Mouse (Mus musculus): Measurements from ENCODE around the gene Cactin. TPM values are rescaled to one million over a fixed set of nuclear protein-coding genes. Genes with fewer than 3 reads are reported as not detected.

The Cactin gene
- polyA plus RNA-seq, 1 experiment: 48.1 TPM

DNA sequence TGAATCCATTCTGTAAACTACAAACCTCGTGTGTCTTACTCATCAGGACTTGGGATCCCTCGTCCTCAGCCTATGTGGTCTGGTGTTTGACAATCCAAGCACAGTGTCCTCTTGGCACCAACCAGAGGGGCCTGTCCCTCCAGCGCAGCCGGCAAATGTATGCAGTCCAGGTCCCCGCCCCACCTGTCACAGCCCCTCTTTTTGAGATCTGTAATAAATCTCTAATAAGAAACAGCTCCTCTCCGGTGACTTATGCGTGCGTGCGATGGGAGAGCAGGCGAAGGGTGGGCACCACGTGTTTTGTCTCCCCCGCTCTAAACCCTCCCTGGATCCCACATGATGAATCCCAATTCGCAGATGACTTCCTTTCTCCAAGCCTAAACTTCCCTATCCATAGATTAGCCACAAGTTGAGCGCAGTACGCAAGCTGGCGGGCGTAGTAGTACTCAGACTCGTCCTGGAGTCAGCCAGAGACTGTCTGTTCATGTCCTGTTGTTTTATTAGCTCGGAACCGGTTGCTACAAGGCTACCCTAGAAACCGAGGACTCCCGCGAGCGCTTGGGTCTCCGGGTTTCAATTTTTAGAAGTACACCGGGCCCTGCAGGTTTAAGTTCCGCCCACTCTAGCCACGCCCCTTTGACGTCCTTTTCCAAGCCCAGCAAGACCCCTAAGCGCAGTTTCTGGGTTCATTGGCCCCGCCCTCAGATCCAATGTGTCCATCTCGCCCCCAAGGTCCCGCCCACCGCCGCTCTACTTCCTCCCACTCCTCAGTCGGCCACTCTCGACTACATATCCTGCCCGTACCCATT lies 958 bp upstream of the Cactin start:
- H3K4me3 ChIP-seq (ENCODE audit: insufficient read depth, poor library complexity, severe bottlenecking): peak overlapping the region; percentile 99
- H3K36me3 ChIP-seq (ENCODE audit: control insufficient read depth, insufficient read depth): peaks cover 49% of the 10 kb centered on the region
- peaks cover 20% of the 10 kb centered on the region for H3K79me3 ChIP-seq (ENCODE audit: low read depth)
- no peaks in the 10 kb centered on the region for H3K27me3 ChIP-seq (ENCODE audit: control insufficient read depth, insufficient read depth, insufficient read length)
- peak overlapping the region; percentile 77 for H3ac ChIP-seq (ENCODE audit: control insufficient read depth, insufficient read length, low read depth)
- no peak for TF ChIP-seq MYOG (IDR thresholded peaks at IDR 0.05; ENCODE audit: control insufficient read depth, extremely low read depth, insufficient read length)
- TF ChIP-seq MAX (IDR thresholded peaks at IDR 0.05): peak; percentile 72
- H3K79me2 ChIP-seq (ENCODE audit: control insufficient read depth, insufficient read depth): peaks cover 30% of the 10 kb centered on the region

DNA sequence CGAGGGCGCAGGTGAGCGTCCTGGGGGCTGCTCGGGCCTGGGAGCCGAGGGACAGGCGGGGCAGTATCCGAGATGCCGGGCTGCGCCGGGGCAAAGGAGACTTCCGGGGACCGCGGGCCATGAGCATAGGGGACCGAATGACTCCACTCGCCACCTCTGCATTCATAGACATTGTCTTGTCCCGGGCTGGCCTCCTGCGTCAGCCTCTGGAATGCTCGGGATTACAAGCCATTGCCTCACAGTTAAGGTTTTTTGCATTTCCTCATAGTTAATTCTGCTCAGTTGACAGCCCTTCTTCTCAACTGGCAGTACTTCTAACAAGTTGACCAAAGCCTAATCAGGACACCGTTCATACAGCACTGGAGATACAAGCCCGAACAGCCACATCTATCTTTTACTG lies 533 bp downstream of the Cactin start:
- Histone ChIP-seq H3K27me3 (ENCODE audit: control insufficient read depth, insufficient read depth, insufficient read length) (no peaks in the 10 kb centered on the region), H3K79me3 (ENCODE audit: low read depth) (peaks cover 20% of the 10 kb centered on the region), H3ac (ENCODE audit: control insufficient read depth, insufficient read length, low read depth) (peak overlapping the region; percentile 99), H3K79me2 (ENCODE audit: control insufficient read depth, insufficient read depth) (peaks cover 30% of the 10 kb centered on the region), H3K36me3 (ENCODE audit: control insufficient read depth, insufficient read depth) (peaks cover 53% of the 10 kb centered on the region), H3K4me3 (ENCODE audit: insufficient read depth, poor library complexity, severe bottlenecking) (peak overlapping the region; percentile 99)
- TF ChIP-seq MYOG (IDR thresholded peaks at IDR 0.05; ENCODE audit: control insufficient read depth, extremely low read depth, insufficient read length) (no peak), USF1 (IDR thresholded peaks at IDR 0.05; ENCODE audit: low read depth) (no peak), CEBPB (IDR thresholded peaks at IDR 0.05; ENCODE audit: low read depth) (no peak), MAX (IDR thresholded peaks at IDR 0.05) (no peak), FOSL1 (IDR thresholded peaks at IDR 0.05; ENCODE audit: insufficient read depth, low read length, poor library complexity, severe bottlenecking) (no peak), CTCF (IDR thresholded peaks at IDR 0.05; ENCODE audit: control insufficient read depth, insufficient read depth, insufficient read length) (no peak), MYOD1 (IDR thresholded peaks at IDR 0.05; ENCODE audit: control insufficient read depth, insufficient read length, low read depth) (no peak)

DNA sequence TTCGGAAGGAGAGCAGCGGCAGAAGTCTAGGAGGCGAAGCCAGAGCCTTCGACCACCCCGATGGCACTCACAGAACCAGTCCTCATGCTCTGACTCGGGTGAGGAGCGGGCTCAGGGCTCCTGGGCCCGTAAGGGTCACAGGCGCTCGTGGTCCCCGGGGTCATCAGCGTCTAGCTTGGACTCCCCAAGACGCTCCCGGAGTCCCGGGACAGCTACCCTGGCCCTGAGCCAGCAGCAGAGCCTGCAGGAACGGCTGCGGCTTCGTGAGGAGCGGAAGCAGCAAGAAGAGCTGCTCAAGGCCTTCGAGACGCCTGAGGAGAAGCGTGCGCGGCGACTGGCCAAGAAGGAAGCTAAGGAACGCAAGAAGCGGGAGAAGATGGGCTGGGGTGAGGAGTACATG lies 1.5 kb downstream of the Cactin start:
- Histone ChIP-seq H3K4me3 (ENCODE audit: insufficient read depth, poor library complexity, severe bottlenecking) (peak overlapping the region; percentile 99), H3K36me3 (ENCODE audit: control insufficient read depth, insufficient read depth) (peaks cover 60% of the 10 kb centered on the region)

DNA sequence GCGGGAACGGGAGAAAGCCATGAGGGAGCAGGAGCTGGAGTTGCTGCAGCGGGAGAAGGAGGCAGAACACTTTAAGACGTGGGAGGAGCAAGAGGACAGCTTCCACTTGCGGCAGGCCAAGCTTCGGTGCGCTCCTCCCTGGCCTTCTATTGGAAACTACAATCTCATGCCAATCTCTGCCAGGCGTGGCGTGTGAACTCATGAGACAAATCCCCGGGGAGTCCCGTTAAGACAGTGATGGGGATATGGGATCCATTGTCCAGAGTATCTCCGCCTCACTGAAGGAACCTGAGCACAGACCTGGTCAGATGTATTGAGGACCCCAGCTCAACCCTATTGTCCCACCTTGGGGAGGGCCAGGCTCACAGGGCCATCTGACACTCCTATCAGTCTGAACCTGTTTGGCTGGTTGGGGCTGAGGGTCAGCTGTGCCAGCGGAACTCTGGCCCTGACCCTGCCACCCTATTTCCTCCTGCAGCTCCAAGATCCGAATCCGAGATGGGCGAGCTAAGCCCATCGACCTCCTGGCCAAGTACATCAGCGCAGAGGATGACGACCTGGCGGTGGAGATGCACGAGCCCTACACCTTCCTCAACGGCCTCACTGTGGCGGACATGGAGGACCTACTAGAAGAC lies 2.4 kb downstream of the Cactin start:
- no peak overlapping the region for H3K4me3 ChIP-seq (ENCODE audit: insufficient read depth, poor library complexity, severe bottlenecking)
- H3K27me3 ChIP-seq (ENCODE audit: control insufficient read depth, insufficient read depth, insufficient read length): no peaks in the 10 kb centered on the region
- peaks cover 52% of the 10 kb centered on the region for H3K36me3 ChIP-seq (ENCODE audit: control insufficient read depth, insufficient read depth)
- peaks cover 30% of the 10 kb centered on the region for H3K79me2 ChIP-seq (ENCODE audit: control insufficient read depth, insufficient read depth)
- TF ChIP-seq MYOD1 (IDR thresholded peaks at IDR 0.05; ENCODE audit: control insufficient read depth, insufficient read length, low read depth): no peak
- peaks cover 20% of the 10 kb centered on the region for H3K79me3 ChIP-seq (ENCODE audit: low read depth)
- no peak overlapping the region for H3ac ChIP-seq (ENCODE audit: control insufficient read depth, insufficient read length, low read depth)

More for the DNA sequence above, 1.5 kb downstream of the Cactin start:
- TF ChIP-seq MYOG (IDR thresholded peaks at IDR 0.05; ENCODE audit: control insufficient read depth, extremely low read depth, insufficient read length) (no peak), CEBPB (IDR thresholded peaks at IDR 0.05; ENCODE audit: low read depth) (no peak), CTCF (IDR thresholded peaks at IDR 0.05; ENCODE audit: control insufficient read depth, insufficient read depth, insufficient read length) (no peak), FOSL1 (IDR thresholded peaks at IDR 0.05; ENCODE audit: insufficient read depth, low read length, poor library complexity, severe bottlenecking) (no peak), USF1 (IDR thresholded peaks at IDR 0.05; ENCODE audit: low read depth) (no peak), MAX (IDR thresholded peaks at IDR 0.05) (no peak), MYOD1 (IDR thresholded peaks at IDR 0.05; ENCODE audit: control insufficient read depth, insufficient read length, low read depth) (no peak)
- Histone ChIP-seq H3K27me3 (ENCODE audit: control insufficient read depth, insufficient read depth, insufficient read length) (no peaks in the 10 kb centered on the region), H3K79me2 (ENCODE audit: control insufficient read depth, insufficient read depth) (peaks cover 30% of the 10 kb centered on the region), H3ac (ENCODE audit: control insufficient read depth, insufficient read length, low read depth) (peak overlapping the region; percentile 37), H3K79me3 (ENCODE audit: low read depth) (peaks cover 20% of the 10 kb centered on the region)

DNA sequence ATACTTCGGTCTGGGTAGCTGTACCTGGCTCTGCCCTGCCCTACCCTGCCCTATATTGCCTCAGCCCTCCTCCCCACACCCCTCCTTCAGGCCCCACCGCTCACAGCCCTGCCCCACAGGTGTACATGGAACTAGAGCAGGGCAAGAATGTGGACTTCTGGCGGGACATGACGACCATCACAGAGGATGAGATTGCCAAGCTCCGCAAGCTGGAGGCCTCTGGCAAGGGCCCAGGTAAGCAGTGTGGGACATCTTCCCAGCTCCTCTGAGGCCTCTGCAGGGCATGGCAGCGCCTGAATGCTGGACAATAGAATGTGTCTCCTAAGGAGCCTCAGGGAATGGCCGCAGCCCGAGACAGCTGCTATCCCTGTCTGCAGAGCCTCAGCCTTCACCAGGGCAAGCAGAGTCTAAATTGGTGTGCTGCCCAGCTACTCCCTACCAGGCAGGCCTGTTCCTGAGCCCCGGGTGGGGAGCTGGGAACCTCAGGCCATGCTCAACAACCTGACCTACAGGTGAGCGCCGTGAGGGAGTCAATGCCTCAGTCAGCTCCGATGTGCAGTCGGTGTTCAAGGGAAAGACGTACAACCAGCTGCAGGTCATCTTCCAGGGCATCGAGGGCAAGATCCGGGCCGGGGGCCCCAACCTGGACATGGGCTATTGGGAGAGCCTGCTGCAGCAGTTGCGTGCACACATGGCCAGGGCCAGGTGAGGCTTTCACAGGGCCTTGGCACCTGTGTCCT lies 3.1 kb downstream of the Cactin start:
- H3K79me3 ChIP-seq (ENCODE audit: low read depth): peaks cover 20% of the 10 kb centered on the region
- no peak overlapping the region for H3K4me3 ChIP-seq (ENCODE audit: insufficient read depth, poor library complexity, severe bottlenecking)
- no peak overlapping the region for H3ac ChIP-seq (ENCODE audit: control insufficient read depth, insufficient read length, low read depth)
- TF ChIP-seq MYOG (IDR thresholded peaks at IDR 0.05; ENCODE audit: control insufficient read depth, extremely low read depth, insufficient read length) (no peak), CTCF (IDR thresholded peaks at IDR 0.05; ENCODE audit: control insufficient read depth, insufficient read depth, insufficient read length) (no peak), CEBPB (IDR thresholded peaks at IDR 0.05; ENCODE audit: low read depth) (no peak), MYOD1 (IDR thresholded peaks at IDR 0.05; ENCODE audit: control insufficient read depth, insufficient read length, low read depth) (no peak), MAX (IDR thresholded peaks at IDR 0.05) (no peak), USF1 (IDR thresholded peaks at IDR 0.05; ENCODE audit: low read depth) (no peak), FOSL1 (IDR thresholded peaks at IDR 0.05; ENCODE audit: insufficient read depth, low read length, poor library complexity, severe bottlenecking) (no peak)
- peaks cover 50% of the 10 kb centered on the region for H3K36me3 ChIP-seq (ENCODE audit: control insufficient read depth, insufficient read depth)
- H3K27me3 ChIP-seq (ENCODE audit: control insufficient read depth, insufficient read depth, insufficient read length): no peaks in the 10 kb centered on the region
- H3K79me2 ChIP-seq (ENCODE audit: control insufficient read depth, insufficient read depth): peaks cover 30% of the 10 kb centered on the region
